Mouse (Mus musculus) yolk sac, embryonic 10.5 days (tissue): ENCODE data around the gene Nup85.

Source experiments
- DNase-seq: peaks from one replicate; pipeline ENCODE4 v3.0.0-alpha.2; 2017; ENCODE audit warnings: low spot score

The Nup85 gene

GRCm38 (mm10) chr11:115613138-115613945 is 49.1 kb downstream of the Nup85 start:
- no peak for DNase-seq

GRCm38 (mm10) chr11:115614346-115615107 is 50.3 kb downstream of the Nup85 start:
- DNase-seq, result no peak

- no peak for DNase-seq
Observed at GRCm38 (mm10) chr11:115615108-115615825, 51.0 kb downstream of the Nup85 start.

- DNase-seq, result no peak
Observed at GRCm38 (mm10) chr11:115615875-115616274, 51.6 kb downstream of the Nup85 start.

GRCm38 (mm10) chr11:115616371-115616770 is 52.1 kb downstream of the Nup85 start:
- DNase-seq, result no peak

GRCm38 (mm10) chr11:115616893-115617292 is 52.7 kb downstream of the Nup85 start:
- no peak for DNase-seq

GRCm38 (mm10) chr11:115618001-115618400 is 53.8 kb downstream of the Nup85 start:
- peak; percentile 38 for DNase-seq

- DNase-seq, result no peak
Observed at GRCm38 (mm10) chr11:115618732-115619516, 54.7 kb downstream of the Nup85 start.

- no peak for DNase-seq
Observed at GRCm38 (mm10) chr11:115619949-115620348, 55.7 kb downstream of the Nup85 start.

GRCm38 (mm10) chr11:115623487-115624070 is 59.3 kb downstream of the Nup85 start:
- DNase-seq, result no peak

GRCm38 (mm10) chr11:115625877-115626276 is 61.6 kb downstream of the Nup85 start:
- no peak for DNase-seq

GRCm38 (mm10) chr11:115626824-115627616 is 62.8 kb downstream of the Nup85 start:
- no peak for DNase-seq

- peak; percentile 99 for DNase-seq
Observed at GRCm38 (mm10) chr11:115627705-115628464, 63.7 kb downstream of the Nup85 start, which contains the start of gene Slc25a19. Gene Slc25a19 (minus strand): TSS chr11:115628295.

- no peak for DNase-seq
Observed at GRCm38 (mm10) chr11:115628465-115629101, 64.3 kb downstream of the Nup85 start.

- DNase-seq, result no peak
Observed at GRCm38 (mm10) chr11:115629734-115630531, 65.7 kb downstream of the Nup85 start.

GRCm38 (mm10) chr11:115630532-115631504 is 66.6 kb downstream of the Nup85 start:
- DNase-seq, result peak; percentile 54

GRCm38 (mm10) chr11:115631505-115631890 is 67.3 kb downstream of the Nup85 start:
- no peak for DNase-seq
